Mouse (Mus musculus): ENCODE results near the gene Ccdc138. TPM values are rescaled to one million over a fixed set of nuclear protein-coding genes. Genes with fewer than 3 reads are reported as not detected.
A peak's percentile ranks its signal among the peaks of the same experiment; 100 is the strongest.

Ccdc138 gene
- total RNA-seq, 2 experiments from 2014 or later = 2.5 to 2.7 TPM

DNA sequence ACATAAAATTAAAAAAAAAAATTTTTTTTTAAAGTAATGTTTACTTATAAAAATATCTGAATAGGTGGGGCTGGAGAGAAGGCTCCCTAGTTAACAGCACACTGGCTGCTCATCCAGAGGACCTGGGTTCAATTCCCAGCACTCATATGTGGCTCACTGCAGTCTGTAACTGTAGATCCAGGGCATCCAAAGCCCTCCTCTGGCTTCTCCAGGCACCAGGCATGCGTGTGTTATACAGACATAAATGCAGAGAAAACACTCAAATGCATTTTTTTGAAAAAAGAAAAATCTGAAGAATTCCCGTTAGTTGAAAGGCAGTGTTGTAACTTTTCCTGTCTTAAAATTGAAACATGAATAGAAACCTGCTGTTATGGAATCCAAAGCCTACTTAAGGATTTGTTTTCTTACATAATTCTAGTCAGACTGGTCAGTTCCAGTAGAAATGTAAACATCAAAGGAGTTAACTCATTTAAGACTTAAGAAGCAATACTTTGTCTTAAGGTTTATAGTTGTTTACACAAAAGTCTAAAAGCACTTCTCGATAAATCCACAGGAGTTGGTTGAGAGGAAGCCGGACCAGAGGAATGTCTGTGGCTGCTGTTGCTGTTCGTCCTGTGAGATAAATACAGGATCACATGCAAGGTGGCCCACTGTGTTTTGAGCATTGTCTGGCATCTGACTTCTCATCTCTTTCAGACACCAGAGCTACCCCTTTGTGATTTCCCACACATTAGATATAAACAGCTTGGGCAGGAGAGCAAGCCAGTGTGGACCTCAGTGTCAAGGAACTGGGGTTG, 87.9 kb downstream of the Ccdc138 start:
- no peak for DNase-seq

DNA sequence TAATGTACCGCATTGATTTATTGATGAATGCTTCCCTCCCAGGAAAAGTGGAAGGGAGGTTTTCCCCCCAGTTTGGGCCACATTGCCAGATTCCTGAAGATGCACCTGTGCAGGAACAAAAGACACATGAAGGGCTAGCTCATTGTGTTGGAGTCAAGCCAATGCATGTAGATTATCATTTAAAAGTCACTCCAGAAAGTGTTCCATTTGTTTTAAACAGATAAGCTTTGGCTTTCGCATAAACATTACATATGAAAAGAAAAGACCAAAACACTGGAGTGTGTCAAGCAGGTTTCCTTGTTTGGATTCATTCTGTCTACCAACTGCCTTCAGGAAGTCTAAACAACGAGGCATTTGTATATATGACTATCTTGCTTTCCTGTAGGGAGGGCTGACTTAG, 96.7 kb downstream of the Ccdc138 start:
- no peak for DNase-seq

DNA sequence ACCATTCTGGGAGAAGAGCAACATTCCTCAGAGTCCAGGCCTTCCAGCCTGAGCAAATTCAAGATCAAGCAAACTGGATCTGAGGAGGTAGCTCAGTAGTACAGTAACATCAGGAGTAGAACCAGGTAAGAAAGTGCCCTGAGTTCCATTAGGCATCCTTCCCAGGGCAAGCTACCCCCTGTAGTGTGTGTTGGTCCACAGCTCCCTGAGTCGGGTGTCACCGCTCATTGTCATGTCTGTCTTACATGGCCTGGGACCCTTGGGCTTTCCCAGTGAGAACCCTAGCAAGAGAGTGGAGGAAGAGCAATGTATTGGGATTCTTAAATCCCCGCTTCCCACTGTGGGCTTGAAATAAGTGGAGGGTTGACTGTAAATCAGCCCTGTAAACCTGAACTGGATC, 97.4 kb downstream of the Ccdc138 start:
- no peak for DNase-seq

DNA sequence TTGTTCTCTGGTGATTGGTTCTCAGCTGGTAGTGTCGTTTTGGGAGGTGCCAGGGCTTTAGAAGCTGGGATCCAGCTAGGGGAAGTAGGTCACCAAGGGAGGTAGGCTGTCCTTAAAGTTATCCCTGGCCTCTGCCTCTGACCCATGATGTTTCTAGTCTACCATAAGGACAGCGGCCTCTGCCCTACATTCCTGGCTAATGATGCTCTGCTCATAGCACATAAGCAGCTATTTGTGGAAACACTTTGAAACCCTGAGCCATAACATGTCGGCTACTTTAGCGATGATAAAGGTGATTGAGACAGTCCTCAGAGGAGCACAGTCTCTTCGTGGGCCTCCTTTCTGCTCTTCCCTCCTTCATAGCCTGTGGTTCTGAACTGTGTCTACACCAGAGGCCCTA, 98.1 kb downstream of the Ccdc138 start:
- no peak for DNase-seq

DNA sequence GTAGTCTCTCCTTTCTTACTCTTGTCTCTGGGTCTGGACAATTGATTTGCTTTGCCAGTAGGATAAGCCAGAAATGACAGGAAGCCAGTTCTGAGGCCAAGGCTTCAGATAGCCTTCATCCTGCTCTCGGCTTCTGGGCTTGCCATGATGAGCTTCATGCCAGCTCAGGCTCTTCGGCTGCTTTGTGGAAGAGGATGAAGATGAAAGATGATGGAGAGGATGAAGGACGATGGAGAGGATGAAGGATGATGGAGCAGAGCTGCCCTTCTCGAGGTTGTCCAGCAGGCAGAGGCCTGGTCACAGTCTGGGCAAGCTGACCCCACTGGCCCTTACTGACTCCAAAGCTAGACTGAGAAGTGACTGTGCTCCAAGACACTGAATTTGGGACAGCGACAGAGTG, 102.4 kb downstream of the Ccdc138 start:
- DNase-seq = no peak

DNA sequence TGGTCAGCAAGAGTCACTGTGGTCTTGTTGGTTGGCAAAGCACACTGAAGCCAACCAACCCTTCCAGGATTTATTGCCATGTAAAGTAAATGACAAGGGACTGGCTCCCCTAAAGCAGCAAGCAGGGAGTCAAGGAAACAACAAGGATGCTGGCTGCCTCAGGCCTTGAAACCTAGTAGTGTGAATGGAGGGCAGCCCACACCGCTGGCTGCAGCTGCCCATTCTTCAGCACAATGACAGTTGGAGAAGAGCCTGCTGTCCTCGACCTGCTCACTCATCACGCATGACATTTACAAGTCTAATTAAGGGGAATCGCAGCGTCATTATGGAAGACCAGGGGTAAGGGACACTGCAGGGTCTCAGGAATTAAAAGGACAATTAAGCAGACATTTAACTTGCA, 103.2 kb downstream of the Ccdc138 start:
- no peak for DNase-seq

DNA sequence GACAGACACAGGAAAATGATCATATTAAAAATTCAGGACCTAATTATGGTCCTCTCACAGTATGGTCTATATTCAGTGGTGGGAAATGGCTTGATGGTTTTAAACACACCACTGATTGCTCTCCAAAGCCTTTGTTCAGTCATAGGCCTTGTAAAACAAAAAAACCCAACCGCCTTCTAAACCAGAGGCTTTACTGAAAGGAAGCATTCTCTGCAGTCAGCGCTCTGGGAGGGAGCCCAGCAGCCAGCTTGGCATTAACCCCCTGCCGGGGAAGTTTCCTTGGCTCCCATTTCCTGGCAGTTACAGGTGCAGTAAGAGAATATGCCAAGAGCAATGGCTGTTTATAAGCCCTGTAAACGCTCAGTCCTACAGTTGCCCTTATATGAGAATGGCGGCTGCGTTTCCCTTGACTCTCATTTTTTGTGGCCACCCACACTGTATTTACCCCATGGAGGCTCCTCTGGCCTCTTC, 103.7 kb downstream of the Ccdc138 start:
- no peak for DNase-seq

DNA sequence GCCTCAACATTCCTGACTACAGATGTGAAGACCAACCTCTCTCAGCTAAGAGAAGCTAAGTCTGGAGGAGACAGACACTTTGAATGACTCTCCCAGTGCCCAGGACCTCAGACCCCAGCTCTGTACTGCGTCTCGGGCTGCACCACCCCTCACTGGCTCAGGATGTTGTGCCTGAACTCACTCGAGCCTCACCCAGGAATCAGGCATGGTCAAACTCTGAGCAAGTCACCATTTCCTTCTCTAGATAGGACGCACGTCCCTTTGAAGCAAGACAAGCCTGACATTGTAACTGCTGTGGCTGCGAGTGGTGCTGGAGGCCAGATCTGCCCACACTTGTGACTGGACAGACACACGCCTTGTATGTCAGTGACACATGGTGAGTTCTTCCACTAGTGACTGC, 104.2 kb downstream of the Ccdc138 start:
- DNase-seq = no peak

DNA sequence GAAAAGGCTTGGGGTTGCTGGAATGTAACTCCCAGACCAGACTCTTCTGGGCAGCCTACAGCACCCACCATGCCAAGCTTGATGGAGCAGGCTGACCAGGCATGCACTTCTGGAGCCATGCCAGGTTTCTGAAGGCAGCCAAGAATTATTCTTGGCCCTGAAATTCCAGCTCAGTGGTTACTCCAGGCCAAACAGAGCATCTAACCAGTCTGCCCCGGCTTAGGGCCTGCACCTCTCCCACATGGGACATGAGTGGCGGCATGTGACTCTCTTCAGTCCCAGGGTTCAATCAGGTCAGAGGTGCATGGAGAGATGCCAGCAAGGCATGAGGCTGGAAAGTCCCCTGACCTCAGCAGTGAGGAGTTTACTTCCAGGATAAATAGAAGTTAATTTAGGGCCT, 107.0 kb downstream of the Ccdc138 start:
- peak; percentile 74 for DNase-seq

DNA sequence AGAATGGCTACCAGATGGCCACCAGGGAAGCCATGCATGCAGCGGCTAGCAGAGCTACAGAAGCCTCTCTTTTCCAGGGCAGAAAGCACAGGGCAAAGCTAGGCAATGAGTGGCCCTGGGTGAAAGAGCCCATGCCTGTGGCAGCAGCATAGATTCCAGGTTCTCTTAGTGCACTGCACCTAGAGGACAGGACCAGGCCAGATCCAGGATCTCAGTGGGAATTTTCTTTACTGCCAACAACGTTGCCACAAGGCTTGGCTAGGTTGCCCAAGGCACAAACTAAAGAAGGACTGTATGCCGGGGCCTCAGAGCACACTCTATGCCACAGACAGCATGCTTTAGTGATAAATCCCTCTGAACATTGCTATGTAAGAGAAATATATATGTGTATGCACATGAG, 108.6 kb downstream of the Ccdc138 start:
- DNase-seq = no peak

DNA sequence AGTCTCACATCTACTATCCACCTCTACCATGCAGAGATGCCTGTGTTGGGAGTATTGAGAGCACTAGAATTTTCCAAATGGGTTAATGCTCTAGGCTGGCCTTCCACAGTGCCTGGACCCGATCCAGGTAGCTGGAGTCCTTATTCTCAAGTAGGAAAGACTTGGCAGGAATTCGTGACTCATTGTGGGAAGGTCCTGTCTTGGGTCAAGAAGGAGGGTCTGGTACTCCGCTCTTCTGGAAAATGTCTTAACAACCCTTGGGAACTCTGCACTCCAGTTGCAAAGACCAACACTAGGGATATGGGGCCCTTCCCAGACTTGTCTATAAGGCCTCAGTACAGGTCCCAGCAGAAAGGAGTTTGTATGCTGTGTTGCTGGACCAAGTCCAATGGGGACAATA, 111.1 kb downstream of the Ccdc138 start:
- DNase-seq = no peak

DNA sequence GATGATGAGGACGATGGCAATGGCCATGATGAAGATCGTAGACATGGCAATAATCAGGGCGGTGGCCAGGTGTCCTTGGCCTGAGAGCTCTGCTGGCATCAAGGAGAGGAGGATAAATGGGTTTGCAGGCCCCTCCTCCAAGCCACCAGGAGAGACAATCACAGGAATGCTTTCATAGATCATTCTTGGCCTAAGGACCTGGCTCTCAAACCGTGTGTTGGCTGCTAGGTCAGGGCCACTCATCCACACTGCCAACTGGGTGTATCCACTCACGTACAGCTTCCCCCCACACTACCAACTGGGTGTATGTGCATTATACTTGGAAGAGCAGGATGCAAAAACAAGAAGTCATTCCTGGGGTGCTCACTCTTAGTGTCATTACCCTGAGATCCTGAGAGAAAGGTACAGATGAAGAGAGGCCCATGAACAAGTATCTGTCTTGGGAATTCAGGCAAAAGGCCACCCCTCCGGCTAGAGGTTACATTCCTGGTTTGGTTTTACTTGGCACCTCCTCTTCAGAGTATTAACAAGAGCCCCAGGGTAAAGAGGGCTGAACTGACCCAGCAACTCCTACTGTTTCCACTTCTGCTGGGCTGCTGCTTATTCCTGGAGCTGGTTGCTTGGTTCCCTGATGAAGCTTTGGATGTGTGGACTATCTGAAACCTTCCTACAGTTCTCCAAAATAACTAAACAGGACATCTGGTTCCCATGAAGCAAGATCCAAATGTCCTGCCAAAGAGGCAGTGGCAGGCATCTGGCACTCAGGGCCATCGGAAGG, 112.9 kb downstream of the Ccdc138 start:
- no peak for DNase-seq

DNA sequence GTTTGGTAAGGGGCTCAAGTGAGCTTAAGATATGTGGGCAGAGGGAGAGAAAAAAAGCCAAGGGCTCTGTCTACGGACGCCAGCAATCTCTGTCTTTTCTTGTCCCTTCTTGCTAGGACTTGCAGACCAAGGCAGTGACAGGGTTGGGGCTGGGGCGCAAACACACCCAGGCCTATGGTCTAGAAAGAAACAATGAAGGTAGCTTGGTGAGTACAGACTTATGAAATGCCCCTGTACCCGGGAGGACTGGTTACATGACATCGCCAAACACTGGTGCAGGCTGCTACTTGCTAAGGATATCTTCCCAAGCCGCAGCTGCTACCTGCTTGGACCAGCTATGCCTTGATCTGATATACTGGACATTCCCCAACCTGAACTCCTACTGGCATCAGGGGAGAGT, 116.9 kb downstream of the Ccdc138 start:
- DNase-seq = no peak

DNA sequence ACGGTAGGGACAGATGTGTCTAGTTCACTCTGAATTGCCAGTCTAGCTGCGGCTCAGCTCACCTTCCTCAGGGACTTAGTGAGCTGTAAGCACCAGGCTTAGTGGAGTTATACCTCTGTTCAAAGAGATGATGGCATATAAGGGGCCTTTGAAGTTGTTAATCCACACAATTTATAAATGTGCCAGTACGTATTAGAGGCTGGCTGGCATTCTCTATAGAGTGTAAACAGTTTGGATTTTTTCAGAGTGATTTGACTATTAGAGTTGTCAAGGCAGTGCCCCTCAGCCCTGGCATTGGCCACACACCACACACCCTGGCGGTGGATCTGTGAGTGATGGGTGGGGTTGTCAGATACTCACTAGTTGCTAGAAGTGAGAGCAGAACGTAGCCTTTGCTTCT, 118.8 kb downstream of the Ccdc138 start:
- DNase-seq = no peak

DNA sequence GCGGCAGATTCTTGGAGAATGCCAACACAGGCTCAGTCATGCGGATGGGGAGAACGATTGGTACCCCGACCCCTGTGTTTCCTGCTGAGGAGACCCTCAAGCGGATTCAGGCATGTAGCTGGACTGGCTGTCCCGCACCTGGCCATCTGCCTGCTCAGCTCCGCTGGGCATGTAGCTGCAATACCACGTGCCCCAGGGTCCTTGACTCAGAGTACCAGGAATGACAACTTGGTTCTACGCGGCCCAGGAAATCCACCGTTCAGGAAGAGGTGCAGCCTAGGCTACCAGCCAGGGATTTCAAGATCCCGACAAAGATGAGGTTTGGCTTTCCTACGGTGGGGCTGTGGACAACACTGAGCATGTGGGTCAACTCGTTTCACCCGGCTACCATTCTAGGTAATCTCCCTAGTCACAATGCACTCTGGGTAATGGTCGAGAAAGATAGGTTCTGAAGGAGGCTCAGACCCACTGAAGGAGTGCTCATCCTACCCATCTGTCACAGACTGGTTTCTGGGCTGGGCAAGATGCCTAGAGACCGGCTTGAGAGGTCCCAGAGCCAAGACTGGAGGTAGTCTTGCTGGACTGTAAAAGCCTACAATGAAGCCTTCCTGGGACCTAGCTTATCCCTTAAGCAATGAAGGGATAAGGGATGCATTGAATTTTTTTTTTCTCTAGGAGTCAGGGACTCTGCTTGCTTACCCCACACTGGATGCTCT, 120.9 kb downstream of the Ccdc138 start:
- DNase-seq = no peak

DNA sequence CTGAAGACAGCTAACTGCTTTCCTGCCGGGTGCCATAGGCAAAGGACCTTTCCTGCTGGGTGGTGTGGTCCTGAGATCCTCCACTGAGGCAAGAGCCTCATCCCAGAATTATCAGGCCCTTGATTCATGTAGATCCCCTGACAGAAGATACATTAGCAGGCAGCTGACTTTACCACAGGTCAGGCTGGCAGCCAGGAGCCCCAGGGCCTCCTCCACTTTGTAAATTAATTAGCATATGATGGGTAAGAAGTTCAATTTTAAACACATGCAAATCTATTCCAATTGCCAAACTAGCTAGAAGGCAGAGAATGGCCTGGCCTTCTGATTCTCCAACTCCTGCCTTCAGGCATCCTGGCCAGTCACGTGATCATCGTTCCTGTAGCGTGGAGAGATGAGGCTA, 121.5 kb downstream of the Ccdc138 start:
- DNase-seq = no peak

DNA sequence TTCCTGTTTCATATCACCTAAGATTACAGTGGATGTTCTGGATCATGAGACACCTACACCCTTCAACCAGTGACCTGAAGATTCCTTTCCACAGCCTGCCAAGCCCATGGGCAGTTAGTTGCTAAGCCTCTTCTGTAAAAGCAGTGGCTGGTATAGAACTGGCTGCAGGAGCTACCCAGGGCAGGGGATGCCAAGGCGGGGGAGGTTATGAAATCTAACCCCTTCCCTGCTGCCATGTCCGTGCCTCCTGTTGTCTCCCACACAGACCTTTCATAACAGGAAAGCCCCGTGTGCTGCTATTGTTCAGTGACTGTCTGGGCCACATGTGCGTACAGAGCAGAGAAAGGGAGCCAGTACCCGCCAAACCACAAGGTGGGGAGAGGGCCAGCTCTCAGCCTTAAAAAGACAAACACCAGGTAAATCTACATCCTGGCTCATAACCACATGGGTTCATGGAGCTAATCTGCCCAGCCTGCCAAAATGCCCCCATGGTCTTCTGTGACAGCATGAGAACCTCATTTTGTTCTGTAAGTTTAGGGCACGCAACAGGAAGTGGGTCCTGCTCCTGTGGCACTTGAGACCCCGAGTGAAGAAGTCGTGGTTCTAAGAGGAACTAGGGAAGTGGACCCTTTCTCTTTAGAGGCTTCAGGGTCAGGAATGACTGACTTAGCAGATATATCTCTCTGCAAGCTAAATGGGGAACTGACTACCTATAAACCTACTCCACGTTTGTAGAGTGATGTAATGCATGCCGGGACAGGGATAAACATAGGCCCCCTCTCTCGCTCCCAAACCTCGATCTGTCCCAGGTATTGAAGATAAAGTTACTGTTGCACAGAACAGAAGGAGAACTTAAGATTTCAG, 127.3 kb downstream of the Ccdc138 start:
- DNase-seq = no peak

Other genes with a start within 250 kb of the Ccdc138 start
- 10 to 100 TPM; 24.6 to 29.2 TPM for gene Gcc2, start 242.5 kb upstream of the Ccdc138 start, total RNA-seq (2021)
- 100 to 1,000 TPM; 223 to 250 TPM for gene Lims1, start 174.5 kb upstream of the Ccdc138 start, total RNA-seq (2021)
- gene Ranbp2, start 51.0 kb upstream of the Ccdc138 start, total RNA-seq (2021) = 10 to 100 TPM; 67.4 to 67.5 TPM
- under 1 TPM; 0.41 to 0.43 TPM for gene Edar, start 177.7 kb downstream of the Ccdc138 start, total RNA-seq (2021)
- not detected for gene Gm17542, start 220.3 kb downstream of the Ccdc138 start, total RNA-seq (2021)